Mouse (Mus musculus) spleen, embryonic (tissue): Measurements from ENCODE around the gene Iqck.

Experiments
- CTCF ChIA-PET: fragments of 350-600 bp; sonication (Branson Sonifier 250); formaldehyde crosslinking; loops from one replicate; lab custom pipeline; 2022; lab: Charles Lee

Gene Iqck

GRCm38 (mm10) chr7:118850676-118851290, 4.8 kb upstream of the Iqck start:
- CTCF ChIA-PET, result no interaction called here

DNA sequence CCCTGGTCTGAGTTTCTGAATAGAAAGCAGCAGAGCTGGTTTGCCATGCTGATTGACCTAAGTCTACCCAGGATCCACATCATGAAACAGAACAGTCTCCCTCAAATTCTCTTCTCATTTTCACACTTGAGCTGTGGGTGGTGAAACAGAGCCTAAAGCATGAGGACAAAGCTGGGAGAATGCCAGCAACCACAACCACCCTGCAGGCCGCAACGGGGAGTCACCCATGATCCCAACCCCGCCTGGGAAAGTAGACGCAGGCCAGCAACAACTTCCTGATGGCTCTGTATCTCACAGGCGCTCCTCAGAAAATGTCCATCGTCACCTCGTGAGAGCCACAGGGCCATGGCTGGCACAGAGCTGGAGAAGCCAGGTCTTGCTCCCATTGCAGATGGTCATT, 4.0 kb upstream of the Iqck start:
- CTCF ChIA-PET, result no interaction called here

DNA sequence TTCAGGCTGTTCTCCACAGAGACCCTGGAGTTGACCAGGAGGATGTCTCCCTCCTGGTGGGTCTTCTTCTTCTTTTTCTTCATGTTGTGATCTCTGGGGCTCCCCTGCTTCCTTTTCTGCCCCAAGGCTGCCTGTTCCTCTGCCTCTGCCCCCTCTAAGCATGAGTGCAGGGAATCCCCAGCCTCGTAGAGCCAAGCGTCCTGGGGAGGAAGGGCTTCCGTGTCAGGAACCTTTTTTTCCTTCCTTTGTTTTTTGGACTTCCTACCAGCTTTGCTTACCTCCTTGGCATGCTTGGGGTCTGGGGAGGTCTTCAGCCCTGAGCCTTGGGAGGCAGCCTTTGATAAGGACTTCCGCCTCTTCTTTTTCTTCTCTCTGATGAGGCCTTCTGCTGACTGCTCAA, 2.9 kb upstream of the Iqck start:
- CTCF ChIA-PET, result no interaction called here

DNA sequence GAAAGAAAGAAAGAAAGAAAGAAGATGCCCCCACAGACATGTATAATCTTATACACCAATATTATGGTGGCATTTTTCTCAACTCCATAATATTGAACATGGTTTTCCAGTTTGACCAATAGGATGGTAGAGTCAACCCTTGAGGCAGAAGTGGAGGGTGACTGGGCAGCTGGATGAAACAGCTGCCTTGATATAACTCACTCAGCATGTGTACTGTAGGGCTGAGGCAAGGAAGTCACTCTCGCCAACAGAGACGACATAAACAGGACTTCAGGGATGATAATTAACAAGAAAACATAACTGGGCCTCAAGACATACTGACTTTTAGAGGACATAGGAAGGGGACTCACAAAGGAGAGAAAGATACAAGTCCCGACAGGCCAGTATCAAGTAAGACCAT, 946 bp upstream of the Iqck start:
- CTCF ChIA-PET, result no interaction called here

- CTCF ChIA-PET, result no interaction called here
These were observed 339 bp downstream of the Iqck start, which contains the start of gene Knop1 for GRCm38 (mm10) chr7:118855877-118856304. TSS of gene Knop1 (minus strand) at chr7:118856254.

- CTCF ChIA-PET, result no interaction called here
These were observed 3.1 kb downstream of the Iqck start for GRCm38 (mm10) chr7:118858640-118859039.

DNA sequence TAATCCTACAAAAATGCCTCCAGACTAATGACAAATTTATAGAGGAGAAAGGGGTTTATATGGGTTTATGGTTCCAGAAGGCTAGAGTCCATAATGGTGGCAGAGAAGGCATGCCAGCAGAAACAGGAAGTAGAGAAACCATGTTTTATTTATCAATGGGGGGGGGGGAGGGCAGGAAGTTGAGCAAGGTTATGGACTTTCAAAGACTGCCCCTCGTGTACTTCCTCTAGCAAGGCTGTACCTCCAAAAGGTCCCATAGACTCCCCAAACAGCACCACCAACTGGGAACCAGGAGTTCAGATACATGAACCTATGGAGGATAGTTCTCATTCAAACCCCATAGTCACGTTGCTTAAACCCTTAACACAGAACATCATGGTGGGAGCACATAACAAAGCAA, 9.8 kb downstream of the Iqck start:
- CTCF ChIA-PET, result no interaction called here

DNA sequence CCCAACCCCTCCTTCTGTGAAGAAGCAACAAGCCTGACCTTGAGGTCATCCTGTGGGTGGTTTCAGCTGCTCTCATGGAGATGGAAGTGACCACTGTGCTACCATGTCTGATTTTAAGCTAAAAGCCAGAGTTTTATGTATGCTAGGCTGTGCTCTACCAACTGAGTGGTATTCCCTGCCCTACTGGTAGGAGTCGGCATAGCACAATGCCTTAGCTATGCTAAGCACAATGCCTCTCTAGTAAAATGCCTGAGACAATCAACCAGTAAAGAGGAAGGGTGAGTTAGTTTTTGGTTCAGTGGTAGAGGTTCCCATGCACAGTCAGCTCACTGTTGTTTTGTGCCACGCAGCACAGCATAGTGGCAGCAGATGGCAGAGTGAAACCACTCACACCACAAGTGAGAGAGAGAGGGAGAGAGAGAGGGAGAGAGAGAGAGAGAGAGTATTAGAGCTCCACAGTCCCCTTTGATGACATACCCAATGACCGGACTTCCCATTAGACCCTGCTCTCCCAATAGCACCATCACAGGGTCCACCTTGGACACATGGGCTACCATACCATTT, 24.0 kb downstream of the Iqck start:
- CTCF ChIA-PET, result no interaction called here

DNA sequence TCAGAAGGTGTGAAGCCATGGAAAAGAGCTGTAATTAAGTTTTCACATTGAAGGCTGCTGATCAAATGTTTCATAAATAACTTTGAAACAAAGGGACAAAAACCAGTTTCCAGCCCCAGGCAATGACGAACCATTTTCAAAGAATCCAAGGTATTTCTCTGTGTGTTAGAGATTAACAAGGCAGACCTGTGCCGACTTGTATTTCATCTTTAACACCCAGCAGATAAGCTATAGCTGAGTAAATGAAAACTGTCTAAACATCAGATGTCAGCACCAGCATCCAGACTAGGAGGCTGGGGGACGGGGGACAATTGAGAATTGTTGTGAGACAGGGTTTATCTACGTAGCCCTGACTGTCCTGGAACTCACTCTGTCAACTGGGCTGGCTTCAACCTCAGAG, 28.4 kb downstream of the Iqck start:
- CTCF ChIA-PET, result no interaction called here

GRCm38 (mm10) chr7:118884969-118885368, 29.4 kb downstream of the Iqck start:
- CTCF ChIA-PET, result no interaction called here

GRCm38 (mm10) chr7:118887303-118888055, 31.9 kb downstream of the Iqck start:
- CTCF ChIA-PET, result no interaction called here

DNA sequence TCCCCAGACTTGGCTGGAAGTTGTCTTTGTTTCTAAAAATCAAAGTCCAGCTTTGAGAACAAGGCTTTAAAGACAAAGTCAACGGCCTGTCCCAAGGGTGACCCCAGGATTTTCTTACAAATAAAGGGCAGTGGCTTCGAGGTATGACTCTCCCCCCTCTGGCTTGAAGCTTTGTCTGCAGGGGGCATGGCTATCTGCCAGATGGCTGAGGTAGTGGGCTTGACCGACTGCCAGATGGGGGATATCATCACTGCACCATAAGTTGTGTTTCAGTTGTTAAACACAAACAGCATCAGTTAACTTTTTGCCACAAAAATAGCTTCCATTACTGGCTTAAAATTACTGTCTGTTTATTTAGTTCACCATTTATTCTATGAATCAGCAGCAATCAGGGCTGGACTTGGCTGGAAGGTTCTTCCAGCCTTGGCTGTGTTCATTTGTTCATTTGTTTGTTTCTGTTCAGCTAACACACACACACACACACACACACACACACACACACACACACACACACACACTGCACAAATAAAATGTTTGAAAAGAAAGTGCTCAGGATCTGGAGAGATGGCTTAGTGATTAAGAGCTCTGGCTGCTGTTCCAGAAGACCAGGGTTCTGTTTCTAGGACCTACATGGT, 33.6 kb downstream of the Iqck start:
- CTCF ChIA-PET, result no interaction called here

DNA sequence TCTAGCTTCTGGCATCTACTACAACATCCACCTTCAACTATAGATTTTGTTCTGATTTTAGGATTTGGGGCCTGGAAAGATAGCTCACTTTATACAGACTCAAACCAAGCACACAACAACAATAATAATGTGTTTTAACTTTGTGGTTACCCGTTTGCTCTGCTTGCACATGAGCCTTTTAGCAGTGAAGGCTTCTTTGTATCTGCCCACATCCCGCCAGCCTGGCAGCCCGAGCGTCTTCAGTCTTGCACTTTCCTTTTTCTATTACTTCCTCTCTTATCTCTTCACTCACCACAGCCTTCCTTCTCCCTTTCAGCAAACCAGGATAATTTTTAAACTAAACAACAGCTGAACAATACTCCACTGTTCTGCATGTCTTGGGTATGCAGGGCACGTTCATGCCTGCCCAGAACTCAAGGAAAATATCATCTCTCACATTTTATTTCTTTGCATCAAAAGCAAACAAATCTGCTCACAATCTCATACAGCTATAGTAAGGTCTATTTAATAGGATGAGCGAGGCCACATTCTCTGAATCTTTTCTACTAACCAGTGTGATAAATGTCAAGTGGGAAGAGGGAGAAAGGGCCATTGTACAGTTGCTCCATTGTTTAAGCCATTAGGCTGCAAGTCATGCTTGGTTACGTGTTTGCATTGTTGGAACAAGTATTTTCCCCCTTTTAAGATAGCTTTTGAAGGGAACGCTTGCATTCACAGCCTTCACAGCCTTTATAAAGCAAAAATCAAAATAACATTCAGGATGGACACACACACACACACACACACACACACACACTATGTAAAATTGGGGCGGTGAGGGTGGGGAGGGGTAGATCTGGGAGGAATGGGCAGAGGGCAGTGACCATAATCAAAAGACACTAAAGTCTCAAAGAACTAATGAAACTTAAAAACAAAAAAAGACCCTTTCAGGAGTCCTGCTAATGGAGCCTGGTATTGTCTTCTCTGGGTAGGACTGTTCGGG, 40.2 kb downstream of the Iqck start:
- CTCF ChIA-PET, result no interaction called here

GRCm38 (mm10) chr7:118898063-118898462, 42.5 kb downstream of the Iqck start:
- CTCF ChIA-PET, result no interaction called here

DNA sequence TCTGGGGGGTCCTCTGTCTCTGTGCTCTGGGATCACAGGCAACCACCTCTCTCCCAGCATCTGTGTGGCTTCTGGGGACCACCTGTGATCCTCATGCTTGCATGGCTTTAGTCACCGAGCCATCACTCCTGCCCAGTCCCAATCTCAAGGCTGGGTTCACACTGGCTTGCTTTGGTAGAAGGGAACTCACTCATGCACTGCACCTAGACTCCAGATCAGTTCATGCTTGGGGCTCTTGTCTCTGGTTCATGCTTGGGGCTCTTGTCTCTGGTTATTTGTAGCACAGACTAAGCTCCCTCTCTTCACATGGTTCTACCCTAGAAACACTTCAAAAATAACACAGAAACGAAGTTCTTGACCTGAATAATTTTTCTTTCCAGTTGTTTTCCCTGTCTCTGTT, 44.5 kb downstream of the Iqck start:
- CTCF ChIA-PET, result no interaction called here

DNA sequence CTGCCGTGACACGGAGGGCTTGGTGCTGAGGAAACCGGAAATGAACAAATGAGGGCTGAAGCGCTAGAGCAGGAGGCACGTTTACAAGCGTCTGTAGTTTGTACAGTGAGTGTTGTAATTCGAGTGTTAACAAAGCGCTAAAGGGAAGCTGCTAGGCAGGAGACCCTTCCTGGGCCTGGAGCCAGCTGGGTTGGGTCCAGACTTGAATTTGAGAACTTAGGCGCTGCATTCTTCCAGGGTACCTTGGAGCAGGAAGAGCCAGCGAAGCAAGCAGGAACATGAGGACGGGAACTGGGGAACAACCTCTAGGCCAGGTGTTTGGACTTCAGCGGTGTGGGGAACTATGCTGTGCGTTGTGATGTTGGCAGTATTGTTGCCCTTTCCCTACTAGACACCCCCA, 47.4 kb downstream of the Iqck start:
- CTCF ChIA-PET, result no interaction called here

DNA sequence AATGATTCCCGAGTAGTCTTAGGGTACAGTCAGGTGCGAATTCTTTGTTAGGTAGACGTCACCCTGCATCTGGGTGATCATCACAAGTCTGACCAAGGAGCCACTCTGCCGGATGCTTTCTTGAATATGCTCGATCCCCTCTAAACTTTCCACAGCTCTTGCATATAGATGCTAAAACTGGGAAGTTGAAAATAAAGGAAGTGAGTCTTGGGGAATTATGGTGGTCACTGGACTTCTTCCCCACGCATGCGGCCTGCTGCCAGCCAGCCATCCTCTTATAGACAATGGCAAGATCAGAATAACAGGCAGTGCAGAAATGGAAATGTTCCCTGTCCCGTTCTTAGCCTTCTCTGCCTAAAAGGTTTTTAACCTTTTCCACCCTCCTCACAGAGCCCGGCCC, 48.3 kb downstream of the Iqck start:
- CTCF ChIA-PET, result no interaction called here

DNA sequence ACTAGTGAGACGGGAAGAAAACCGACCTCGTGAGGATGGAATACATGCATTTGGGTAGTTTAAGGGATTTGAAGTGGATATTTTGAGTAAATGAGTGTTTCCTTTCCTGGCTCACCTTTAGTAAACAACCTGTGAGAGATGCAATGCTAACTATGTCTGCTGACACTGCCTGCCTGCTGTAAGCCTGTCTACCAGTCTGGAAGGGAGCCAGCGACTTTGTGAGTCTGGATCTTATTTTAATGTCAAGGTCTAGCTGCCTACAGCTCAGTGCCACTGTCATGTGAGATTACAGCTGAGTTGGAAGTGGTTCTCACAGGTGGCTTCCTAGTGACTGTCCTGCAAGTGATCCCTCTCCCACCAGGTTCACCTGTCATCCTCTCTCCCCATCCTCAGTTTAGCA, 49.0 kb downstream of the Iqck start:
- CTCF ChIA-PET, result interaction anchor here (0.6 kb wide), 1 partner anchor 11 kb away, joined by 23 read pairs; no protein-coding TSS in a partner anchor

- CTCF ChIA-PET, result no interaction called here
These were observed 53.5 kb downstream of the Iqck start for GRCm38 (mm10) chr7:118908961-118909515.

GRCm38 (mm10) chr7:118910464-118910863, 54.9 kb downstream of the Iqck start:
- CTCF ChIA-PET, result no interaction called here

DNA sequence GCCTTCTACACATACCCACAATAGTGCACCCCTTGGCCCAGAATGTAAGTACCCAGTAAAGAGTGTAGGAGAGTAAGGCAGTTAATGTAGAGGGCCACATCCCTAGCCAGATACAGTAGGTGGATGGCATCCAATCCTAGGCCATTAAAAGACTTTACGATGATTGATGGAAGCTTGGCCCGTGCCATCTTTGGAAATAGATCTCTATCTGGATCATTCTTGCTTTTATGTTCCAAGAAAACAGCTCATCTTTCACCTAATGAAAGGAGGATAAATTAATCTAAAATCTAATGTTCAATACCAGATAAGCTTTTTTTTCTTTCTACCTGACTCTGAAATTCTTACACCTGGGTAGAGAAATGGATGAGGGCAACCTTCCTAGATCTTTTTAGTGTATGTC, 55.6 kb downstream of the Iqck start:
- CTCF ChIA-PET, result no interaction called here
